Mouse (Mus musculus) T-cell, adult 2 months (primary cell): ENCODE measurements around the gene Ghsr.
"Not testable (repeated sequence)": the region's sequence is repeated elsewhere in the genome, so short reads cannot be mapped to it uniquely, and the experiment has no call there.

ENCODE experiments used
- DNase-seq: peaks from one replicate; pipeline ENCODE4 v3.0.0; 2022; ENCODE audit warnings: low spot score

Ghsr gene

GRCm38 (mm10) chr3:27371276-27371621 lies at the start of gene Ghsr:
Gene Ghsr (plus strand): TSS chr3:27371351.
- no peak for DNase-seq

- peak; percentile 19 for DNase-seq
Observed at GRCm38 (mm10) chr3:27322591-27322990, 48.6 kb upstream of the Ghsr start.

- no peak for DNase-seq
Observed at GRCm38 (mm10) chr3:27323551-27323950, 47.6 kb upstream of the Ghsr start.

GRCm38 (mm10) chr3:27326633-27327191 lies 44.4 kb upstream of the Ghsr start:
- no peak for DNase-seq

GRCm38 (mm10) chr3:27330706-27331105 lies 40.4 kb upstream of the Ghsr start:
- no peak for DNase-seq

- DNase-seq, result peak; percentile 17
Observed at GRCm38 (mm10) chr3:27338437-27338836, 32.7 kb upstream of the Ghsr start.

- DNase-seq, result no peak
Observed at GRCm38 (mm10) chr3:27338887-27339286, 32.3 kb upstream of the Ghsr start.

- DNase-seq, result no peak
Observed at GRCm38 (mm10) chr3:27340757-27341156, 30.4 kb upstream of the Ghsr start.

- no peak for DNase-seq
Observed at GRCm38 (mm10) chr3:27342462-27342861, 28.7 kb upstream of the Ghsr start.

GRCm38 (mm10) chr3:27345526-27345925 lies 25.6 kb upstream of the Ghsr start:
- peak; percentile 74 for DNase-seq

GRCm38 (mm10) chr3:27348462-27348861 lies 22.7 kb upstream of the Ghsr start:
- no peak for DNase-seq

- no peak for DNase-seq
Observed at GRCm38 (mm10) chr3:27351105-27351504, 20.0 kb upstream of the Ghsr start.

GRCm38 (mm10) chr3:27359100-27359720 lies 11.9 kb upstream of the Ghsr start:
- DNase-seq, result no peak

- DNase-seq, result no peak
Observed at GRCm38 (mm10) chr3:27370125-27370524, 1.0 kb upstream of the Ghsr start.

- DNase-seq, result no peak
Observed at GRCm38 (mm10) chr3:27370582-27371275, 422 bp upstream of the Ghsr start.

- no peak for DNase-seq
Observed at GRCm38 (mm10) chr3:27371725-27372650, 837 bp downstream of the Ghsr start.

- no peak for DNase-seq
Observed at GRCm38 (mm10) chr3:27374396-27374795, 3.2 kb downstream of the Ghsr start.

- DNase-seq, result no peak
Observed at GRCm38 (mm10) chr3:27377935-27378334, 6.8 kb downstream of the Ghsr start.

GRCm38 (mm10) chr3:27384836-27385235 lies 13.7 kb downstream of the Ghsr start:
- no peak for DNase-seq

GRCm38 (mm10) chr3:27389923-27390322 lies 18.8 kb downstream of the Ghsr start:
- DNase-seq, result no peak

- not testable (repeated sequence) for DNase-seq
Observed at GRCm38 (mm10) chr3:27400996-27401395, 29.8 kb downstream of the Ghsr start.

- DNase-seq, result no peak
Observed at GRCm38 (mm10) chr3:27406440-27406839, 35.3 kb downstream of the Ghsr start.
